Mouse (Mus musculus) heart, postnatal 0 days (tissue): Measurements from ENCODE around the gene Gm3336.

Source experiments
- CTCF ChIP-seq: IDR thresholded peaks from 2 replicates; pipeline ENCODE4 v1.5.1; 2016; ENCODE audit warnings: antibody characterized with exemption, control low read depth, low read depth
- EP300 ChIP-seq: IDR thresholded peaks from 2 replicates; pipeline ENCODE4 v1.6.1; 2016; ENCODE audit warnings: antibody characterized with exemption, low read depth

DNA sequence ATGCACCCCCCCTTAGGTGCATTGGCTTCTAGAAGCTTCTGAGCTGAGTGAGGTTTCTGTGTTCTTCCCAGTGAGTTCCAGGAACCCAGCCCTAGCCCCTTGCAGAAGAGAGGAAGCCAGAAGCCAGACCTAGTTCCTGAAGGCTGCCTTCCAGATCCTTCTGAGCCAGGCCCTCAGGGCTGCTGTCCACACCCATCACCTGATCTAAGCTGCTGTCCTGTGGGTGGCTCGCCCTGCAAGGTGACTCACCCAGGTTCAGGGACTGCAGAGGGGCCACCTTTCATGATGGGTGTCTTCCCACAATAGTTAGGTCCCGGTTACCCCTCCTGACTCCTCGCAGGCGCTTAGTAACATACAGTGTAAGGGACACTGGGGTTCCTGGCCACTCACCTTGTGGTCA is 38.9 kb upstream of the Gm3336 start:
- TF ChIP-seq EP300 (no peak), CTCF (no peak)
